Mouse (Mus musculus): ENCODE measurements around the gene Ston2. TPM values are rescaled to one million over a fixed set of nuclear protein-coding genes. Genes with fewer than 3 reads are reported as not detected.

Gene Ston2
- total and polyA plus RNA-seq, 3 experiments = 3.6 to 4.7 (median 4.1) TPM

GRCm38 (mm10) chr12:91591191-91591590 is 197.0 kb downstream of the Ston2 start:
- Histone ChIP-seq H3K27me3 (ENCODE audit: control insufficient read depth, insufficient read depth, low read length) (no peaks in the 10 kb centered on the region), H3K27ac (peak overlapping the region; percentile 99), H3K4me1 (ENCODE audit: control insufficient read depth, insufficient read depth, low read length) (peaks cover 4% of the 10 kb centered on the region), H3K79me2 (replicated peaks; ENCODE audit: control insufficient read depth, insufficient read depth, low read length) (no peaks in the 10 kb centered on the region), H3K36me3 (ENCODE audit: control insufficient read depth, insufficient read depth, low read length) (peaks cover 8% of the 10 kb centered on the region), H3K4me3 (no peak overlapping the region; the same call in 1 of the 2 replicates), H3K9ac (ENCODE audit: low read depth, low read length) (no peak overlapping the region)
- intact Hi-C loops (cut with DNase I) = loop anchor here (5.0 kb wide), 1 partner anchor 209 kb away; the partner anchor contains the start of genes Cep128 and Tshr
- no peak for DNase-seq
- WGBS = 87% methylated on average over 1 of the region's 1 CpGs
- no peak for TF ChIP-seq EP300 (IDR thresholded peaks at IDR 0.05; ENCODE audit: insufficient read depth, low read depth, low read length)
- no peak for TF ChIP-seq POLR2A (IDR thresholded peaks at IDR 0.05; ENCODE audit: insufficient read depth, low read depth, low read length)
- no peak for TF ChIP-seq CTCF (IDR thresholded peaks at IDR 0.05)

- peaks cover 8% of the 10 kb centered on the region for H3K36me3 ChIP-seq (ENCODE audit: control insufficient read depth, insufficient read depth, low read length)
- 15% methylated on average over 6 of the region's 6 CpGs for WGBS
- intact Hi-C loops (cut with DNase I) = loop anchor here (5.0 kb wide), 1 partner anchor 208 kb away; the partner anchor contains the start of genes Cep128 and Tshr
- H3K9ac ChIP-seq (ENCODE audit: low read depth, low read length) = peak overlapping the region; percentile 79
- peak overlapping the region; percentile 96 for H3K4me3 ChIP-seq
- H3K27ac ChIP-seq = peak overlapping the region; percentile 99
- no peaks in the 10 kb centered on the region for H3K27me3 ChIP-seq (ENCODE audit: control insufficient read depth, insufficient read depth, low read length)
- H3K4me1 ChIP-seq (ENCODE audit: control insufficient read depth, insufficient read depth, low read length) = peaks cover 4% of the 10 kb centered on the region
- H3K79me2 ChIP-seq (replicated peaks; ENCODE audit: control insufficient read depth, insufficient read depth, low read length) = no peaks in the 10 kb centered on the region
- peak; percentile 35 for DNase-seq
- no peak for TF ChIP-seq CTCF (IDR thresholded peaks at IDR 0.05)
- no peak for TF ChIP-seq POLR2A (IDR thresholded peaks at IDR 0.05; ENCODE audit: insufficient read depth, low read depth, low read length)
- TF ChIP-seq EP300 (IDR thresholded peaks at IDR 0.05; ENCODE audit: insufficient read depth, low read depth, low read length) = no peak
Measured at GRCm38 (mm10) chr12:91590716-91591115, 197.5 kb downstream of the Ston2 start.

- peak; percentile 96 to 97 for DNase-seq
- TF ChIP-seq EP300 (IDR thresholded peaks at IDR 0.05; ENCODE audit: insufficient read depth, low read depth, low read length) = peak; percentile 55; the same call in 1 of the 2 replicates
- TF ChIP-seq POLR2A (IDR thresholded peaks at IDR 0.05; ENCODE audit: insufficient read depth, low read depth, low read length) = peak; percentile 95
- TF ChIP-seq CTCF (IDR thresholded peaks at IDR 0.05) = 0 out of 2 replicates have a peak, but pooled peaks have one; percentile 7
- Histone ChIP-seq H3K27me3 (ENCODE audit: control insufficient read depth, insufficient read depth, low read length) (no peaks in the 10 kb centered on the region), H3K36me3 (ENCODE audit: control insufficient read depth, insufficient read depth, low read length) (peaks cover 8% of the 10 kb centered on the region), H3K4me1 (ENCODE audit: control insufficient read depth, insufficient read depth, low read length) (peaks cover 4% of the 10 kb centered on the region), H3K27ac (peak within 1 kb of the TSS; percentile 99), H3K9ac (ENCODE audit: low read depth, low read length) (peak within 1 kb of the TSS; percentile 98), H3K79me2 (replicated peaks; ENCODE audit: control insufficient read depth, insufficient read depth, low read length) (no peaks in the 10 kb centered on the region), H3K4me3 (peak within 1 kb of the TSS; percentile 96)
- intact Hi-C loops (cut with DNase I) = loop anchor here (5.0 kb wide), 2 partner anchors 208 to 257 kb away; partner anchors contain the start of genes Cep128, Sel1l and Tshr
- under 1% methylated on average over 84 of the region's 99 CpGs for WGBS
Measured at GRCm38 (mm10) chr12:91589847-91590690, 198.1 kb downstream of the Ston2 start, which contains the start of gene Gtf2a1. TSS of gene Gtf2a1 (minus strand) at chr12:91590487.

GRCm38 (mm10) chr12:91589542-91589846 is 198.7 kb downstream of the Ston2 start:
- peak overlapping the region; percentile 83 for H3K4me3 ChIP-seq
- H3K27ac ChIP-seq = peak overlapping the region; percentile 98
- H3K36me3 ChIP-seq (ENCODE audit: control insufficient read depth, insufficient read depth, low read length) = peaks cover 8% of the 10 kb centered on the region
- no peak for TF ChIP-seq POLR2A (IDR thresholded peaks at IDR 0.05; ENCODE audit: insufficient read depth, low read depth, low read length)
- no peak for TF ChIP-seq EP300 (IDR thresholded peaks at IDR 0.05; ENCODE audit: insufficient read depth, low read depth, low read length)
- TF ChIP-seq CTCF (IDR thresholded peaks at IDR 0.05) = no peak
- no peak for DNase-seq
- WGBS = under 1% methylated on average over 11 of the region's 11 CpGs
- H3K79me2 ChIP-seq (replicated peaks; ENCODE audit: control insufficient read depth, insufficient read depth, low read length) = no peaks in the 10 kb centered on the region
- no peaks in the 10 kb centered on the region for H3K27me3 ChIP-seq (ENCODE audit: control insufficient read depth, insufficient read depth, low read length)
- peaks cover 4% of the 10 kb centered on the region for H3K4me1 ChIP-seq (ENCODE audit: control insufficient read depth, insufficient read depth, low read length)
- intact Hi-C loops (cut with DNase I) = loop anchor here (5.0 kb wide), 1 partner anchor 258 kb away; the partner anchor contains the start of gene Sel1l
- peak overlapping the region; percentile 98 for H3K9ac ChIP-seq (ENCODE audit: low read depth, low read length)

GRCm38 (mm10) chr12:91588670-91589541 is 199.3 kb downstream of the Ston2 start:
- DNase-seq = peak; percentile 82 to 83
- intact Hi-C loops (cut with DNase I) = loop anchor here (5.0 kb wide), 1 partner anchor 258 kb away; the partner anchor contains the start of gene Sel1l
- WGBS = under 1% methylated on average over 80 of the region's 83 CpGs
- Histone ChIP-seq H3K4me1 (ENCODE audit: control insufficient read depth, insufficient read depth, low read length) (peaks cover 5% of the 10 kb centered on the region), H3K27me3 (ENCODE audit: control insufficient read depth, insufficient read depth, low read length) (no peaks in the 10 kb centered on the region), H3K9ac (ENCODE audit: low read depth, low read length) (peak overlapping the region; percentile 98), H3K27ac (peak overlapping the region; percentile 98), H3K79me2 (replicated peaks; ENCODE audit: control insufficient read depth, insufficient read depth, low read length) (no peaks in the 10 kb centered on the region), H3K36me3 (ENCODE audit: control insufficient read depth, insufficient read depth, low read length) (peaks cover 11% of the 10 kb centered on the region), H3K4me3 (peak overlapping the region; percentile 83)
- TF ChIP-seq POLR2A (IDR thresholded peaks at IDR 0.05; ENCODE audit: insufficient read depth, low read depth, low read length) = no peak
- no peak for TF ChIP-seq CTCF (IDR thresholded peaks at IDR 0.05)
- no peak for TF ChIP-seq EP300 (IDR thresholded peaks at IDR 0.05; ENCODE audit: insufficient read depth, low read depth, low read length)

Measured in heart, adult 2 months (tissue).